Mouse (Mus musculus) ES-Bruce4 (cell line): ENCODE data around the gene Tfpi.

Source experiments
- CTCF ChIP-seq: IDR thresholded peaks from one replicate; pipeline ENCODE4 v1.8.1; 2011; ENCODE audit warnings: low read depth, low read length
- POLR2A ChIP-seq: IDR thresholded peaks from one replicate; pipeline ENCODE4 v1.8.1; 2011; ENCODE audit warnings: low read length; ENCODE audit not compliant: insufficient read depth

DNA sequence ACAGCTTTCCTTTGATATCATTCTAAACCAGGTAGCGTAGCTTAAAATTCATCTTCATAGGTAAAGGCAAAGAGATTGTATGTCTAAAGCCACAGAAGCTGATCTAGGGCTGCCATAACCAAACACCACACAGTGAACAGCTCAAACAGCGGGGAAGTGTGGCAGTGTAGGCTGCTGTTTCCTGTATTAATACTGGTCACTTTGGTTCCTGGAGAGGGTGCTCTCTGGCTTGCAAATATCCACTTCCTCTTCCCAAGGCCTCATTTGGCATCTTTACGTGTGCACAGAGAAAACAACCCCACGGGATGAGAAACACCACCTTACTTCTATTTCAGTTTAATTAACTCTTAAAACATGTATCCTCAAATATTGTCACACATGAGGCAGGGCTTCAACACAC lies 9.2 kb downstream of the Tfpi start:
- TF ChIP-seq CTCF: no peak
- TF ChIP-seq POLR2A: no peak
